Mouse (Mus musculus): ENCODE measurements around the gene H2-Oa. TPM values are rescaled to one million over a fixed set of nuclear protein-coding genes. Genes with fewer than 3 reads are reported as not detected.

H2-Oa gene
- polyA plus RNA-seq, 1 experiment = 2.5 TPM

GRCm38 (mm10) chr17:34101185-34101584, 9.0 kb downstream of the H2-Oa start:
- DNase-seq (ENCODE audit: low read depth) = no peak

GRCm38 (mm10) chr17:34101604-34102032, 9.5 kb downstream of the H2-Oa start:
- no peak for DNase-seq (ENCODE audit: low read depth)

GRCm38 (mm10) chr17:34102831-34103230, 10.7 kb downstream of the H2-Oa start:
- DNase-seq (ENCODE audit: low read depth) = no peak

GRCm38 (mm10) chr17:34104804-34105203, 12.7 kb downstream of the H2-Oa start:
- DNase-seq (ENCODE audit: low read depth) = no peak

GRCm38 (mm10) chr17:34106555-34106954, 14.4 kb downstream of the H2-Oa start:
- DNase-seq (ENCODE audit: low read depth) = no peak

GRCm38 (mm10) chr17:34107109-34107867, 15.1 kb downstream of the H2-Oa start:
- no peak for DNase-seq (ENCODE audit: low read depth)

- no peak for DNase-seq (ENCODE audit: low read depth)
These were observed 16.3 kb downstream of the H2-Oa start for GRCm38 (mm10) chr17:34108460-34108859.

- no peak for DNase-seq (ENCODE audit: low read depth)
These were observed 17.1 kb downstream of the H2-Oa start for GRCm38 (mm10) chr17:34109038-34109805.

GRCm38 (mm10) chr17:34109806-34110195, 17.7 kb downstream of the H2-Oa start:
- DNase-seq (ENCODE audit: low read depth) = no peak

GRCm38 (mm10) chr17:34110309-34110708, 18.2 kb downstream of the H2-Oa start:
- no peak for DNase-seq (ENCODE audit: low read depth)

- DNase-seq (ENCODE audit: low read depth) = no peak
These were observed 22.0 kb downstream of the H2-Oa start for GRCm38 (mm10) chr17:34114114-34114513.

- no peak for DNase-seq (ENCODE audit: low read depth)
These were observed 24.7 kb downstream of the H2-Oa start for GRCm38 (mm10) chr17:34116736-34117370.

GRCm38 (mm10) chr17:34117421-34118112, 25.4 kb downstream of the H2-Oa start:
- DNase-seq (ENCODE audit: low read depth) = no peak

- no peak for DNase-seq (ENCODE audit: low read depth)
These were observed 26.2 kb downstream of the H2-Oa start for GRCm38 (mm10) chr17:34118113-34118872.

- DNase-seq (ENCODE audit: low read depth) = no peak
These were observed 26.7 kb downstream of the H2-Oa start for GRCm38 (mm10) chr17:34118873-34119248.

GRCm38 (mm10) chr17:34119249-34120179, 27.4 kb downstream of the H2-Oa start, which contains the start of gene H2-DMa:
Gene H2-DMa, plus strand, starts transcription at chr17:34119541.
- peak; percentile 92 for DNase-seq (ENCODE audit: low read depth)

- DNase-seq (ENCODE audit: low read depth) = no peak
These were observed 28.1 kb downstream of the H2-Oa start for GRCm38 (mm10) chr17:34120180-34120723.

- no peak for DNase-seq (ENCODE audit: low read depth)
These were observed 28.7 kb downstream of the H2-Oa start for GRCm38 (mm10) chr17:34120814-34121171.

GRCm38 (mm10) chr17:34121172-34121878, 29.2 kb downstream of the H2-Oa start:
- DNase-seq (ENCODE audit: low read depth) = no peak

Measured in gonadal fat pad, adult 2 months (tissue).